Mouse (Mus musculus) hindbrain, embryonic 11.5 days (tissue): Measurements from ENCODE around the gene Haspin. TPM values are rescaled to one million over a fixed set of nuclear protein-coding genes. Genes with fewer than 3 reads are reported as not detected.

Experiments used
- ATAC-seq: fragments of 200-750 bp; cut with Nextera tagmentation; 2 replicates; pipeline ENCODE4 v1.8.0; 2017; ENCODE audit warnings: mild to moderate bottlenecking, moderate TSS enrichment, moderate library complexity; ENCODE audit not compliant: low FRiP score
- DNase-seq: peaks from one replicate; pipeline ENCODE4 v3.0.0-alpha.2; 2015; ENCODE audit warnings: low spot score
- H3K27ac ChIP-seq: fragments of 300-500 bp; sonication (generic); 2 replicates; pipeline ENCODE4 v1.5.1; 2014; ENCODE audit warnings: mild to moderate bottlenecking, low read depth, low read length
- H3K27me3 ChIP-seq: fragments of 300-500 bp; sonication (generic); 2 replicates; pipeline ENCODE4 v1.6.1; 2014; ENCODE audit warnings: mild to moderate bottlenecking, low read length, moderate library complexity, mixed read lengths; ENCODE audit not compliant: control insufficient read depth, insufficient read depth
- H3K36me3 ChIP-seq: fragments of 300-500 bp; sonication (generic); 2 replicates; pipeline ENCODE4 v1.6.1; 2014; ENCODE audit warnings: mild to moderate bottlenecking, low read length, moderate library complexity, mixed read lengths; ENCODE audit not compliant: control insufficient read depth, insufficient read depth
- H3K4me1 ChIP-seq: fragments of 300-500 bp; sonication (generic); replicated peaks from 2 replicates; pipeline ENCODE4 v1.6.1; 2014; ENCODE audit warnings: low read length, mixed read lengths; ENCODE audit not compliant: control insufficient read depth, insufficient read depth
- H3K4me2 ChIP-seq: fragments of 300-500 bp; sonication (generic); replicated peaks from 2 replicates; pipeline ENCODE4 v1.6.1; 2014; ENCODE audit warnings: mild to moderate bottlenecking, low read depth, low read length
- H3K4me3 ChIP-seq: fragments of 300-500 bp; sonication (generic); 2 replicates; pipeline ENCODE4 v1.5.1; 2014; ENCODE audit warnings: low read depth, low read length
- H3K9ac ChIP-seq: fragments of 300-500 bp; sonication (generic); 2 replicates; pipeline ENCODE4 v1.6.1; 2014; ENCODE audit warnings: low read depth, low read length
- H3K9me3 ChIP-seq: fragments of 300-500 bp; sonication (generic); 2 replicates; pipeline ENCODE4 v1.6.1; 2016; ENCODE audit warnings: low read length; ENCODE audit not compliant: control insufficient read depth
- WGBS: fragments of 180-500 bp; shearing (Covaris S2); extraction: QIAGEN DNeasy Blood & Tissue Kit; methylation state at CpG from one replicate; pipeline ENCODE4 v1.1.7; 2014; 5-methylcytosine and 5-hydroxymethylcytosine counted together
- polyA plus RNA-seq: library from polyadenylated mRNA; unstranded; fragments of >200 nt; fragmentation: Nextera tagmentation; extraction: Ambion mirVana; gene quantifications from 2 replicates; pipeline ENCODE4 v1.2.1, GENCODE M21; 2014

The Haspin gene
- polyA plus RNA-seq, 1 experiment from 2014 or later: 14.2 TPM

GRCm38 (mm10) chr11:73172186-73172585 is 34.1 kb upstream of the Haspin start:
- Histone ChIP-seq H3K9me3 (no peaks in the 10 kb centered on the region), H3K9ac (no peak overlapping the region), H3K36me3 (no peaks in the 10 kb centered on the region), H3K27ac (no peak overlapping the region), H3K4me3 (no peak overlapping the region), H3K4me1 (no peaks in the 10 kb centered on the region; the same call in none of the 2 replicates), H3K27me3 (no peaks in the 10 kb centered on the region), H3K4me2 (no peak overlapping the region)
- ATAC-seq (no peak), DNase-seq (no peak)
- WGBS: 75% methylated on average over 5 of the region's 5 CpGs

- peak; percentile 68 for ATAC-seq
- no peak overlapping the region for H3K4me2 ChIP-seq
- peak; percentile 74 for DNase-seq
- no peak overlapping the region for H3K4me3 ChIP-seq
- H3K27ac ChIP-seq: no peak overlapping the region
- no peak overlapping the region for H3K9ac ChIP-seq
- no peaks in the 10 kb centered on the region for H3K4me1 ChIP-seq
- H3K9me3 ChIP-seq: no peaks in the 10 kb centered on the region
- 36% methylated on average over 4 of the region's 4 CpGs for WGBS
- no peaks in the 10 kb centered on the region for H3K27me3 ChIP-seq
- no peaks in the 10 kb centered on the region for H3K36me3 ChIP-seq
Measured at GRCm38 (mm10) chr11:73169231-73169630, 31.1 kb upstream of the Haspin start.

- Histone ChIP-seq H3K27ac (no peak overlapping the region), H3K9me3 (no peaks in the 10 kb centered on the region), H3K9ac (no peak overlapping the region), H3K4me2 (no peak overlapping the region), H3K4me3 (no peak overlapping the region), H3K36me3 (no peaks in the 10 kb centered on the region), H3K4me1 (no peaks in the 10 kb centered on the region), H3K27me3 (no peaks in the 10 kb centered on the region)
- WGBS: 81% methylated on average over 6 of the region's 6 CpGs
- no peak for DNase-seq
- ATAC-seq: no peak
Measured at GRCm38 (mm10) chr11:73168576-73168975, 30.5 kb upstream of the Haspin start.

DNA sequence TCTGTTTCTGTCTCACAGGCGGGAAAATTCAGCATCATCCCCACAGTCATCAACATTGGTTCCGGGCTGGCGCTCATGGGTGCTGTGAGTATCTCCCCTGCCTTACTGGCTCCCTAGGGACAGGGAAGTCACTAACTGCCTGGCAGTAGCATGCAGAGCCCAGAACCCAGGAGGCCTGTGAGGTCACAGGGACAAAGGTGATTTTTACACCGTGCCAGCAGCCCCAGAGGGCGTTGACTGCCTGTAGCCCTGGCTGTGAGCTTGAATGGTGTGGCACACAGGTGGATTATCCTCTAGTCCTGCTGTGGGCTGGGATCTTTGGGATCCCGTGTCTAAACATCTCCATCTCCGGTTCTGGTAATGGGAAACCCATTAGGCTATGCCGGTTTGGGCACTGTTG is 30.0 kb upstream of the Haspin start:
- 86% methylated on average over 8 of the region's 8 CpGs for WGBS
- Histone ChIP-seq H3K4me1 (no peaks in the 10 kb centered on the region), H3K27ac (no peak overlapping the region), H3K27me3 (no peaks in the 10 kb centered on the region), H3K9ac (no peak overlapping the region), H3K9me3 (no peaks in the 10 kb centered on the region), H3K36me3 (no peaks in the 10 kb centered on the region), H3K4me3 (no peak overlapping the region), H3K4me2 (no peak overlapping the region)
- ATAC-seq (no peak), DNase-seq (no peak)

DNA sequence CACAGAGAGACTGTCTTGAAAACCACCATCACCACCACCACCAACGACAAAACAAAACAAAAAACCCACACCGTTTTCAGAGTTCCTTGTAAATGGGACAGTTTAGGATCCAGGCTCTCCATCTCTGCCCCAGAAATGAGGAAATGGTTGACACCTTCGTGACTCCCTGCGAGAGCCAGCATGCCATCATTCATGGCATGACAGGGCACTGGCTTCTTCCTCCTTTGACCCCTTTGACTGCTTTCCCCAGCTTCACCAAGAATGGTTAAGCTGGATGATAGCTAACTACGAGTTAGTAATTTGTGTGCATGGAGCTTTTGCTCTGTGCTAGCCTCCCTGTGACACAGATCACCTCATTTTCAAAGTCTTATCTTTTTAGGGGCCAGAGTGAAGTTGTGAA is 24.2 kb upstream of the Haspin start:
- H3K27ac ChIP-seq: no peak overlapping the region
- DNase-seq (no peak), ATAC-seq (no peak)
- no peaks in the 10 kb centered on the region for H3K36me3 ChIP-seq
- WGBS: 72% methylated on average over 5 of the region's 5 CpGs
- H3K4me1 ChIP-seq: peaks cover 3% of the 10 kb centered on the region; the same call in 1 of the 2 replicates
- no peak overlapping the region for H3K4me2 ChIP-seq
- peaks cover 13% of the 10 kb centered on the region for H3K27me3 ChIP-seq
- H3K4me3 ChIP-seq: no peak overlapping the region
- H3K9me3 ChIP-seq: no peaks in the 10 kb centered on the region
- no peak overlapping the region for H3K9ac ChIP-seq

- H3K4me1 ChIP-seq: peaks cover 3% of the 10 kb centered on the region; the same call in 1 of the 2 replicates
- ATAC-seq: no peak
Measured at GRCm38 (mm10) chr11:73161616-73162015, 23.5 kb upstream of the Haspin start.

GRCm38 (mm10) chr11:73160811-73161200 is 22.7 kb upstream of the Haspin start:
- 34% methylated on average over 6 of the region's 6 CpGs for WGBS
- Histone ChIP-seq H3K4me2 (peak overlapping the region; percentile 80), H3K4me3 (peak overlapping the region; percentile 36)

More at GRCm38 (mm10) chr11:73161616-73162015, 23.5 kb upstream of the Haspin start:
- Histone ChIP-seq H3K9me3 (no peaks in the 10 kb centered on the region), H3K27ac (no peak overlapping the region), H3K9ac (no peak overlapping the region), H3K4me3 (no peak overlapping the region), H3K27me3 (peaks cover 13% of the 10 kb centered on the region), H3K4me2 (no peak overlapping the region), H3K36me3 (no peaks in the 10 kb centered on the region)
- WGBS: 91% methylated on average over 4 of the region's 4 CpGs
- DNase-seq: no peak

GRCm38 (mm10) chr11:73159957-73160810 is 22.1 kb upstream of the Haspin start, which contains the start of gene P2rx5:
TSS of gene P2rx5 (plus strand) at chr11:73160421.
- Histone ChIP-seq H3K9me3 (no peaks in the 10 kb centered on the region), H3K27ac (no peak within 1 kb of the TSS), H3K36me3 (no peaks in the 10 kb centered on the region), H3K4me2 (peak within 1 kb of the TSS; percentile 80), H3K4me3 (peak within 1 kb of the TSS; percentile 36), H3K4me1 (peaks cover 3% of the 10 kb centered on the region; the same call in 1 of the 2 replicates), H3K9ac (peak within 1 kb of the TSS; percentile 53; the same call in 1 of the 2 replicates), H3K27me3 (peaks cover 13% of the 10 kb centered on the region)
- DNase-seq (peak; percentile 63), ATAC-seq (peak; percentile 63)
- WGBS: 2% methylated on average over 49 of the region's 49 CpGs

More at GRCm38 (mm10) chr11:73160811-73161200, 22.7 kb upstream of the Haspin start:
- ATAC-seq: no peak
- Histone ChIP-seq H3K4me1 (peaks cover 3% of the 10 kb centered on the region; the same call in 1 of the 2 replicates), H3K36me3 (no peaks in the 10 kb centered on the region), H3K9ac (no peak overlapping the region; the same call in 1 of the 2 replicates), H3K27ac (no peak overlapping the region), H3K27me3 (peaks cover 13% of the 10 kb centered on the region), H3K9me3 (no peaks in the 10 kb centered on the region)
- no peak for DNase-seq
